Mouse (Mus musculus) heart, embryonic 12.5 days (tissue): ENCODE results near the gene Ehd3. TPM values are rescaled to one million over a fixed set of nuclear protein-coding genes. Genes with fewer than 3 reads are reported as not detected.
"Not testable (repeated sequence)": the region's sequence is repeated elsewhere in the genome, so short reads cannot be mapped to it uniquely, and the experiment has no call there.

ENCODE experiments used
- ATAC-seq: fragments of 200-750 bp; cut with Nextera tagmentation; 2 replicates; pipeline ENCODE4 v1.8.0; 2017; ENCODE audit warnings: moderate TSS enrichment, moderate library complexity; ENCODE audit not compliant: insufficient number of reproducible peaks, low FRiP score
- H3K27ac ChIP-seq: fragments of 300-500 bp; sonication (generic); 2 replicates; pipeline ENCODE4 v1.5.1; 2016; ENCODE audit warnings: mild to moderate bottlenecking, moderate library complexity; ENCODE audit not compliant: poor library complexity, severe bottlenecking
- H3K27me3 ChIP-seq: fragments of 300-500 bp; sonication (generic); replicated peaks from 2 replicates; pipeline ENCODE4 v1.6.1; 2016; ENCODE audit warnings: mild to moderate bottlenecking, moderate library complexity
- H3K36me3 ChIP-seq: fragments of 300-500 bp; sonication (generic); 2 replicates; pipeline ENCODE4 v1.6.1; 2016; ENCODE audit warnings: mild to moderate bottlenecking, moderate library complexity
- H3K4me1 ChIP-seq: fragments of 300-500 bp; sonication (generic); replicated peaks from 2 replicates; pipeline ENCODE4 v1.6.1; 2016; ENCODE audit warnings: mild to moderate bottlenecking
- H3K4me2 ChIP-seq: fragments of 300-500 bp; sonication (generic); 2 replicates; pipeline ENCODE4 v1.6.1; 2016; ENCODE audit warnings: mild to moderate bottlenecking, moderate library complexity
- H3K4me3 ChIP-seq: fragments of 300-500 bp; sonication (generic); 2 replicates; pipeline ENCODE4 v1.5.1; 2016; ENCODE audit warnings: mild to moderate bottlenecking
- H3K9ac ChIP-seq: fragments of 300-500 bp; sonication (generic); 2 replicates; pipeline ENCODE4 v1.6.1; 2016; ENCODE audit warnings: mild to moderate bottlenecking, moderate library complexity
- H3K9me3 ChIP-seq: fragments of 300-500 bp; sonication (generic); replicated peaks from 2 replicates; pipeline ENCODE4 v1.6.1; 2016; ENCODE audit warnings: mild to moderate bottlenecking, moderate library complexity
- WGBS: fragments of 180-500 bp; shearing (Covaris S2); methylation state at CpG from one replicate; pipeline ENCODE4 v1.1.7; 2016; 5-methylcytosine and 5-hydroxymethylcytosine counted together
- polyA plus RNA-seq: library from polyadenylated mRNA; unstranded; fragments of >200 nt; fragmentation: Nextera tagmentation; extraction: Ambion mirVana; gene quantifications from 2 replicates; pipeline ENCODE4 v1.2.1, GENCODE M21; 2016

Ehd3 gene
- polyA plus RNA-seq, 1 experiment from 2014 or later: 4.5 TPM

GRCm38 (mm10) chr17:73827446-73827845 is 23.5 kb downstream of the Ehd3 start:
- Histone ChIP-seq H3K27me3 (no peaks in the 10 kb centered on the region), H3K9me3 (no peaks in the 10 kb centered on the region), H3K4me3 (no peak overlapping the region), H3K4me2 (no peak overlapping the region), H3K9ac (no peak overlapping the region), H3K4me1 (peaks cover 15% of the 10 kb centered on the region), H3K27ac (no peak overlapping the region), H3K36me3 (peaks cover 6% of the 10 kb centered on the region; the same call in 1 of the 2 replicates)
- 95% methylated on average over 11 of the region's 11 CpGs for WGBS
- no peak for ATAC-seq

- Histone ChIP-seq H3K4me2 (no peak overlapping the region), H3K4me1 (0 out of 2 replicates have a peak, but pooled peaks cover 3% of the 10 kb centered on the region), H3K9ac (no peak overlapping the region), H3K27me3 (no peaks in the 10 kb centered on the region), H3K36me3 (peaks cover 6% of the 10 kb centered on the region; the same call in 1 of the 2 replicates), H3K4me3 (no peak overlapping the region), H3K9me3 (no peaks in the 10 kb centered on the region), H3K27ac (no peak overlapping the region)
- 88% methylated on average over 1 of the region's 1 CpGs for WGBS
- ATAC-seq: no peak
These were observed 26.6 kb downstream of the Ehd3 start for GRCm38 (mm10) chr17:73830511-73830910.

- H3K27me3 ChIP-seq: no peaks in the 10 kb centered on the region
- 70% methylated on average over 4 of the region's 4 CpGs for WGBS
- no peak for ATAC-seq
- 0 out of 2 replicates have a peak, but pooled peaks cover 3% of the 10 kb centered on the region for H3K4me1 ChIP-seq
- peaks cover 6% of the 10 kb centered on the region; the same call in 1 of the 2 replicates for H3K36me3 ChIP-seq
- no peak overlapping the region for H3K4me2 ChIP-seq
- no peaks in the 10 kb centered on the region for H3K9me3 ChIP-seq
- H3K27ac ChIP-seq: no peak overlapping the region
- H3K9ac ChIP-seq: no peak overlapping the region
- H3K4me3 ChIP-seq: no peak overlapping the region
These were observed 27.5 kb downstream of the Ehd3 start for GRCm38 (mm10) chr17:73831427-73831826.

- H3K9ac ChIP-seq: no peak overlapping the region
- ATAC-seq: no peak
- H3K27ac ChIP-seq: no peak overlapping the region
- H3K27me3 ChIP-seq: no peaks in the 10 kb centered on the region
- no peak overlapping the region for H3K4me2 ChIP-seq
- peaks cover 2% of the 10 kb centered on the region; the same call in 1 of the 2 replicates for H3K36me3 ChIP-seq
- H3K9me3 ChIP-seq: no peaks in the 10 kb centered on the region
- WGBS: 71% methylated on average over 1 of the region's 1 CpGs
- H3K4me3 ChIP-seq: no peak overlapping the region
- H3K4me1 ChIP-seq: 0 out of 2 replicates have a peak, but pooled peaks cover 3% of the 10 kb centered on the region
These were observed 29.0 kb downstream of the Ehd3 start for GRCm38 (mm10) chr17:73832901-73833300.

GRCm38 (mm10) chr17:73833474-73833873 is 29.5 kb downstream of the Ehd3 start:
- Histone ChIP-seq H3K4me1 (0 out of 2 replicates have a peak, but pooled peaks cover 3% of the 10 kb centered on the region), H3K4me3 (no peak overlapping the region), H3K27ac (no peak overlapping the region), H3K4me2 (no peak overlapping the region), H3K27me3 (no peaks in the 10 kb centered on the region), H3K36me3 (peaks cover 2% of the 10 kb centered on the region; the same call in 1 of the 2 replicates), H3K9me3 (no peaks in the 10 kb centered on the region), H3K9ac (no peak overlapping the region)
- ATAC-seq: no peak
- WGBS: 75% methylated on average over 3 of the region's 3 CpGs

GRCm38 (mm10) chr17:73836601-73837000 is 32.7 kb downstream of the Ehd3 start:
- Histone ChIP-seq H3K27ac (no peak overlapping the region), H3K4me1 (peaks cover 26% of the 10 kb centered on the region), H3K9me3 (no peaks in the 10 kb centered on the region), H3K27me3 (no peaks in the 10 kb centered on the region), H3K4me2 (no peak overlapping the region), H3K4me3 (no peak overlapping the region), H3K36me3 (no peaks in the 10 kb centered on the region), H3K9ac (no peak overlapping the region)
- 84% methylated on average over 3 of the region's 3 CpGs for WGBS
- ATAC-seq: no peak

GRCm38 (mm10) chr17:73837244-73837643 is 33.3 kb downstream of the Ehd3 start:
- Histone ChIP-seq H3K27ac (no peak overlapping the region), H3K4me1 (peaks cover 26% of the 10 kb centered on the region), H3K36me3 (no peaks in the 10 kb centered on the region), H3K9me3 (no peaks in the 10 kb centered on the region), H3K4me2 (no peak overlapping the region), H3K4me3 (no peak overlapping the region), H3K9ac (no peak overlapping the region), H3K27me3 (no peaks in the 10 kb centered on the region)
- no peak for ATAC-seq
- WGBS: 77% methylated on average over 4 of the region's 4 CpGs

GRCm38 (mm10) chr17:73839086-73839835 is 35.3 kb downstream of the Ehd3 start:
- no peaks in the 10 kb centered on the region for H3K9me3 ChIP-seq
- H3K4me3 ChIP-seq: no peak overlapping the region
- no peak overlapping the region for H3K4me2 ChIP-seq
- ATAC-seq: no peak
- H3K36me3 ChIP-seq: no peaks in the 10 kb centered on the region
- H3K9ac ChIP-seq: no peak overlapping the region
- H3K4me1 ChIP-seq: peaks cover 23% of the 10 kb centered on the region
- 29% methylated on average over 3 of the region's 3 CpGs for WGBS
- H3K27ac ChIP-seq: 0 out of 2 replicates have a peak overlapping the region, but pooled peaks have one; percentile 29
- no peaks in the 10 kb centered on the region for H3K27me3 ChIP-seq

- 0 out of 2 replicates have a peak overlapping the region, but pooled peaks have one; percentile 29 for H3K27ac ChIP-seq
- peaks cover 23% of the 10 kb centered on the region for H3K4me1 ChIP-seq
- not testable (repeated sequence) for H3K27me3 ChIP-seq, H3K9ac ChIP-seq, H3K4me3 ChIP-seq, H3K4me2 ChIP-seq, H3K36me3 ChIP-seq, H3K9me3 ChIP-seq, ATAC-seq
- WGBS: 18% methylated on average over 1 of the region's 1 CpGs
These were observed 35.9 kb downstream of the Ehd3 start for GRCm38 (mm10) chr17:73839876-73840275.

- Histone ChIP-seq H3K27ac (no peak overlapping the region), H3K9me3 (no peaks in the 10 kb centered on the region), H3K36me3 (no peaks in the 10 kb centered on the region), H3K4me1 (peaks cover 23% of the 10 kb centered on the region), H3K4me2 (no peak overlapping the region), H3K27me3 (no peaks in the 10 kb centered on the region), H3K9ac (no peak overlapping the region), H3K4me3 (no peak overlapping the region)
- ATAC-seq: no peak
- 60% methylated on average over 1 of the region's 1 CpGs for WGBS
These were observed 39.0 kb downstream of the Ehd3 start for GRCm38 (mm10) chr17:73842963-73843362.

- Histone ChIP-seq H3K4me3 (no peak overlapping the region), H3K36me3 (no peaks in the 10 kb centered on the region), H3K9me3 (no peaks in the 10 kb centered on the region), H3K27me3 (no peaks in the 10 kb centered on the region), H3K4me1 (peaks cover 5% of the 10 kb centered on the region), H3K4me2 (no peak overlapping the region), H3K27ac (no peak overlapping the region), H3K9ac (no peak overlapping the region)
- ATAC-seq: no peak
- WGBS: 56% methylated on average over 3 of the region's 3 CpGs
These were observed 41.7 kb downstream of the Ehd3 start for GRCm38 (mm10) chr17:73845632-73846031.
